Mouse (Mus musculus): Measurements from ENCODE around the gene Ankzf1. TPM values are rescaled to one million over a fixed set of nuclear protein-coding genes. Genes with fewer than 3 reads are reported as not detected.

The Ankzf1 gene
- polyA plus RNA-seq (2014; fragmentation: Nextera tagmentation; extraction: Ambion mirVana): 20.2 and 23.0 TPM in 2 replicates

DNA sequence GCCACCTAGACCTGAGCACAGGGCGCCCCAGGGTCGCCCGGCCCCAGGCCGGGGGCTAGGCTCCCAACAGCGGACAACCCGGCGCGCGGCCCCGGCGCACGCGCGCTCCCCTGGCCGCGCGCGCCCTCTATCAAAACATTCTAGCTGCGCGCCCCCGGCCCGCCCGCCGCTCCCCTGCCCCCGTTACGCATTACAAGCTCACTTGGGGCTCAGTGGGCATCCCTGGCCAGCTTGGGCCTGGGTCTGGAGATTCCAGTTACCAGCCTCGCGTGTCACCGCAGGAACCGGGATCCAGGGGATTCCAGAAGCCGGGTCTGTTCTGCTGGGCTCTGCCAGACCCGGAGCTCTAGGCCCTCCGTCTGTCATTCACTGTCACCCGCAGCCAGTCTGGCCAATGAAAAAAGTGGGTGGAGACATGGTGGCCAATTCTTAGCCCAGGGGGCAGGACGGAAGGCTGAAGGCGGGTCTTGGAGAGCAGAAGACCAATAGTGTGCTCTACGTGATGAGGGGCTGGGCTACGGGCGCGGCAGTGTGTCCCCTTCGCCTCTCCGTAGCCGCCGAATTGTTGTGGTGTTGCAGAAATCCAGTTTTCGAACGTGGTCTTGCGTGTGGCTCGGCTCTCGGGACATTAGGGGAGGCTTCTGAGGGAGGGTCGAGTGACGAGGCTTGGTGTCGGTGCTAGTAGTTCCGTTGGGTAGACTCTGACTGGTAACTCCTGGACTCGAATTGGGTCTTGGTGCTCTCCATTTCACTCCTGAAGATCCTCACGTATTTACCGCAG, at the start of gene Ankzf1, which contains the start of gene Atg9a:
Gene Ankzf1, plus strand, starts transcription at position 530 of the 781 bp plus-strand sequence.
Gene Atg9a, minus strand, starts transcription at position 575 of the 781 bp plus-strand sequence.
- DNase-seq (ENCODE audit: low spot score): peak; percentile 95
- ATAC-seq (replicated peaks; ENCODE audit: low FRiP score, low TSS enrichment, low read depth): peak; percentile 98
- Histone ChIP-seq H3K4me1 (replicated peaks; ENCODE audit: control insufficient read depth, insufficient read depth, low read length) (peaks cover 16% of the 10 kb centered on the region), H3K9ac (ENCODE audit: low read length) (peak within 1 kb of the TSS; percentile 81), H3K27ac (ENCODE audit: low read depth) (peak within 1 kb of the TSS; percentile 90), H3K4me2 (ENCODE audit: low read length) (peak within 1 kb of the TSS; percentile 89), H3K36me3 (ENCODE audit: control insufficient read depth, insufficient read depth, low read length) (peaks cover 35% of the 10 kb centered on the region), H3K4me3 (ENCODE audit: low read depth, low read length) (peak within 1 kb of the TSS; percentile 90), H3K9me3 (ENCODE audit: control insufficient read depth, low read length) (no peaks in the 10 kb centered on the region), H3K27me3 (replicated peaks; ENCODE audit: control insufficient read depth, insufficient read depth, low read length) (no peaks in the 10 kb centered on the region)
- WGBS: under 1% methylated on average over 56 of the region's 56 CpGs

- Histone ChIP-seq H3K9me3 (ENCODE audit: control insufficient read depth, low read length) (no peaks in the 10 kb centered on the region), H3K36me3 (ENCODE audit: control insufficient read depth, insufficient read depth, low read length) (peaks cover 58% of the 10 kb centered on the region), H3K4me2 (ENCODE audit: low read length) (peak within 1 kb of the TSS; percentile 82), H3K27me3 (replicated peaks; ENCODE audit: control insufficient read depth, insufficient read depth, low read length) (no peaks in the 10 kb centered on the region), H3K9ac (ENCODE audit: low read length) (peak within 1 kb of the TSS; percentile 83), H3K4me3 (ENCODE audit: low read depth, low read length) (peak within 1 kb of the TSS; percentile 84), H3K27ac (ENCODE audit: low read depth) (peak within 1 kb of the TSS; percentile 88), H3K4me1 (replicated peaks; ENCODE audit: control insufficient read depth, insufficient read depth, low read length) (peaks cover 18% of the 10 kb centered on the region; the same call in 1 of the 2 replicates)
- ATAC-seq (replicated peaks; ENCODE audit: low FRiP score, low TSS enrichment, low read depth) (peak; percentile 91), DNase-seq (ENCODE audit: low spot score) (peak; percentile 98)
- WGBS: under 1% methylated on average over 85 of the region's 91 CpGs
These were observed 49.4 kb upstream of the Ankzf1 start, which contains the start of the genes Cnppd1 and Retreg2 for GRCm38 (mm10) chr1:75142301-75143261. Cnppd1 (minus strand) TSS chr1:75142711. Retreg2 (plus strand) TSS chr1:75142778.

- DNase-seq (ENCODE audit: low spot score) (no peak), ATAC-seq (replicated peaks; ENCODE audit: low FRiP score, low TSS enrichment, low read depth) (no peak)
- Histone ChIP-seq H3K36me3 (ENCODE audit: control insufficient read depth, insufficient read depth, low read length) (peaks cover 57% of the 10 kb centered on the region), H3K9ac (ENCODE audit: low read length) (no peak overlapping the region), H3K4me3 (ENCODE audit: low read depth, low read length) (no peak overlapping the region), H3K4me2 (ENCODE audit: low read length) (no peak overlapping the region), H3K27ac (ENCODE audit: low read depth) (no peak overlapping the region), H3K27me3 (replicated peaks; ENCODE audit: control insufficient read depth, insufficient read depth, low read length) (no peaks in the 10 kb centered on the region), H3K9me3 (ENCODE audit: control insufficient read depth, low read length) (no peaks in the 10 kb centered on the region), H3K4me1 (replicated peaks; ENCODE audit: control insufficient read depth, insufficient read depth, low read length) (peaks cover 12% of the 10 kb centered on the region; the same call in 1 of the 2 replicates)
- WGBS: 90% methylated on average over 3 of the region's 3 CpGs
These were observed 46.4 kb upstream of the Ankzf1 start for GRCm38 (mm10) chr1:75145589-75145988.

GRCm38 (mm10) chr1:75147411-75148135, 44.4 kb upstream of the Ankzf1 start:
- Histone ChIP-seq H3K9ac (ENCODE audit: low read length) (no peak overlapping the region), H3K4me3 (ENCODE audit: low read depth, low read length) (no peak overlapping the region), H3K27ac (ENCODE audit: low read depth) (no peak overlapping the region), H3K27me3 (replicated peaks; ENCODE audit: control insufficient read depth, insufficient read depth, low read length) (no peaks in the 10 kb centered on the region), H3K4me1 (replicated peaks; ENCODE audit: control insufficient read depth, insufficient read depth, low read length) (peaks cover 7% of the 10 kb centered on the region; the same call in 1 of the 2 replicates), H3K36me3 (ENCODE audit: control insufficient read depth, insufficient read depth, low read length) (peaks cover 57% of the 10 kb centered on the region), H3K4me2 (ENCODE audit: low read length) (no peak overlapping the region), H3K9me3 (ENCODE audit: control insufficient read depth, low read length) (no peaks in the 10 kb centered on the region)
- DNase-seq (ENCODE audit: low spot score) (no peak), ATAC-seq (replicated peaks; ENCODE audit: low FRiP score, low TSS enrichment, low read depth) (no peak)
- WGBS: 85% methylated on average over 7 of the region's 7 CpGs

GRCm38 (mm10) chr1:75148727-75149126, 43.2 kb upstream of the Ankzf1 start:
- H3K4me1 ChIP-seq (replicated peaks; ENCODE audit: control insufficient read depth, insufficient read depth, low read length): peaks cover 5% of the 10 kb centered on the region; the same call in 1 of the 2 replicates
- ATAC-seq (replicated peaks; ENCODE audit: low FRiP score, low TSS enrichment, low read depth) (no peak), DNase-seq (ENCODE audit: low spot score) (no peak)
- no peak overlapping the region for H3K4me3 ChIP-seq (ENCODE audit: low read depth, low read length)
- no peak overlapping the region for H3K4me2 ChIP-seq (ENCODE audit: low read length)
- no peak overlapping the region for H3K27ac ChIP-seq (ENCODE audit: low read depth)
- 91% methylated on average over 4 of the region's 4 CpGs for WGBS
- H3K9me3 ChIP-seq (ENCODE audit: control insufficient read depth, low read length): no peaks in the 10 kb centered on the region
- no peaks in the 10 kb centered on the region for H3K27me3 ChIP-seq (replicated peaks; ENCODE audit: control insufficient read depth, insufficient read depth, low read length)
- H3K36me3 ChIP-seq (ENCODE audit: control insufficient read depth, insufficient read depth, low read length): peaks cover 57% of the 10 kb centered on the region
- H3K9ac ChIP-seq (ENCODE audit: low read length): no peak overlapping the region

DNA sequence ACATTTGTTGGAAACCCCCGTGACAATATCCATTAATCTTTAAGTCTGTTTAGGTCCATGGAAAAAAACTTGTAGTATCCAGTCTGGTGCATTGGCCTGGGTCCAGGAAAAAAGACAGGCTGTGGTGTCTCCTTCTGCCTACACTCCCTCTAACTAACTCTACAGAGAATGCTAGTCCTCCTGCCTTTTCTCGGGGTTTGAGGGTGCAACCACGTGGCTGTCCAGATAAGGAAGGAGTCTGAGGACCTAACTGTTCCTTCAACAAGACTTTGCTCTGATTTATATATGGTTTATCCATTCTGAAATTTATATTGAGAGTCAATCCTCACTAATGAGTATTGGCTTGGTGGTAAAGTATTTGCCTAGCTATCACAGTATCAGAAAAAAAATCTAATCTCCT, 36.1 kb upstream of the Ankzf1 start:
- WGBS: 51% methylated on average over 3 of the region's 3 CpGs
- Histone ChIP-seq H3K4me1 (replicated peaks; ENCODE audit: control insufficient read depth, insufficient read depth, low read length) (no peaks in the 10 kb centered on the region), H3K4me2 (ENCODE audit: low read length) (no peak overlapping the region), H3K27me3 (replicated peaks; ENCODE audit: control insufficient read depth, insufficient read depth, low read length) (no peaks in the 10 kb centered on the region), H3K27ac (ENCODE audit: low read depth) (no peak overlapping the region), H3K36me3 (ENCODE audit: control insufficient read depth, insufficient read depth, low read length) (no peaks in the 10 kb centered on the region), H3K9me3 (ENCODE audit: control insufficient read depth, low read length) (no peaks in the 10 kb centered on the region), H3K9ac (ENCODE audit: low read length) (no peak overlapping the region), H3K4me3 (ENCODE audit: low read depth, low read length) (no peak overlapping the region)
- DNase-seq (ENCODE audit: low spot score) (no peak), ATAC-seq (replicated peaks; ENCODE audit: low FRiP score, low TSS enrichment, low read depth) (no peak)

GRCm38 (mm10) chr1:75158990-75159389, 33.0 kb upstream of the Ankzf1 start:
- Histone ChIP-seq H3K27ac (ENCODE audit: low read depth) (no peak overlapping the region), H3K4me1 (replicated peaks; ENCODE audit: control insufficient read depth, insufficient read depth, low read length) (no peaks in the 10 kb centered on the region), H3K27me3 (replicated peaks; ENCODE audit: control insufficient read depth, insufficient read depth, low read length) (no peaks in the 10 kb centered on the region), H3K9me3 (ENCODE audit: control insufficient read depth, low read length) (no peaks in the 10 kb centered on the region), H3K4me2 (ENCODE audit: low read length) (no peak overlapping the region), H3K36me3 (ENCODE audit: control insufficient read depth, insufficient read depth, low read length) (no peaks in the 10 kb centered on the region), H3K4me3 (ENCODE audit: low read depth, low read length) (no peak overlapping the region), H3K9ac (ENCODE audit: low read length) (no peak overlapping the region)
- ATAC-seq (replicated peaks; ENCODE audit: low FRiP score, low TSS enrichment, low read depth): no peak
- DNase-seq (ENCODE audit: low spot score): no peak

All from intestine, embryonic 14.5 days (tissue).